Mouse (Mus musculus): ENCODE measurements around the gene Cdx4.

The Cdx4 gene

GRCm38 (mm10) chrX:103321146-103321545 lies at the start of gene Cdx4:
Cdx4 (plus strand) TSS chrX:103321398.
- no peak for DNase-seq (ENCODE audit: low spot score in 2 of 2)

GRCm38 (mm10) chrX:103274325-103274724 lies 46.9 kb upstream of the Cdx4 start:
- no peak for DNase-seq (ENCODE audit: low spot score in 2 of 2)

- no peak for DNase-seq (ENCODE audit: low spot score in 2 of 2)
Observed at GRCm38 (mm10) chrX:103286899-103287722, 34.1 kb upstream of the Cdx4 start.

GRCm38 (mm10) chrX:103287846-103288377 lies 33.3 kb upstream of the Cdx4 start:
- no peak for DNase-seq (ENCODE audit: low spot score in 2 of 2)

GRCm38 (mm10) chrX:103288485-103289330 lies 32.5 kb upstream of the Cdx4 start:
- DNase-seq (ENCODE audit: low spot score in 2 of 2), result no peak

- no peak for DNase-seq (ENCODE audit: low spot score in 2 of 2)
Observed at GRCm38 (mm10) chrX:103298937-103299336, 22.3 kb upstream of the Cdx4 start.

GRCm38 (mm10) chrX:103308262-103308661 lies 12.9 kb upstream of the Cdx4 start:
- DNase-seq (ENCODE audit: low spot score in 2 of 2), result no peak

GRCm38 (mm10) chrX:103311723-103312122 lies 9.5 kb upstream of the Cdx4 start:
- no peak for DNase-seq (ENCODE audit: low spot score in 2 of 2)

- no peak for DNase-seq (ENCODE audit: low spot score in 2 of 2)
Observed at GRCm38 (mm10) chrX:103314146-103314545, 7.1 kb upstream of the Cdx4 start.

- DNase-seq (ENCODE audit: low spot score in 2 of 2), result no peak
Observed at GRCm38 (mm10) chrX:103325900-103326299, 4.7 kb downstream of the Cdx4 start.

- DNase-seq (ENCODE audit: low spot score in 2 of 2), result no peak
Observed at GRCm38 (mm10) chrX:103329386-103329785, 8.2 kb downstream of the Cdx4 start.

- no peak for DNase-seq (ENCODE audit: low spot score in 2 of 2)
Observed at GRCm38 (mm10) chrX:103331125-103331858, 10.1 kb downstream of the Cdx4 start.

GRCm38 (mm10) chrX:103341369-103342113 lies 20.3 kb downstream of the Cdx4 start:
- DNase-seq (ENCODE audit: low spot score in 2 of 2), result no peak

GRCm38 (mm10) chrX:103355784-103356183 lies 34.6 kb downstream of the Cdx4 start:
- DNase-seq (ENCODE audit: low spot score in 2 of 2), result no peak

GRCm38 (mm10) chrX:103356287-103356686 lies 35.1 kb downstream of the Cdx4 start, which contains the start of gene Chic1:
Chic1 (plus strand) TSS chrX:103356476.
- DNase-seq (ENCODE audit: low spot score in 2 of 2), result peak; percentile 81 to 85

GRCm38 (mm10) chrX:103356761-103357236 lies 35.6 kb downstream of the Cdx4 start:
- DNase-seq (ENCODE audit: low spot score in 2 of 2), result peak in 1 of 2 experiments; percentile 22

- no peak for DNase-seq (ENCODE audit: low spot score in 2 of 2)
Observed at GRCm38 (mm10) chrX:103366201-103366600, 45.0 kb downstream of the Cdx4 start.

GRCm38 (mm10) chrX:103368650-103369049 lies 47.5 kb downstream of the Cdx4 start:
- DNase-seq (ENCODE audit: low spot score in 2 of 2), result no peak

GRCm38 (mm10) chrX:103371221-103371620 lies 50.0 kb downstream of the Cdx4 start:
- no peak for DNase-seq (ENCODE audit: low spot score in 2 of 2)

- no peak for DNase-seq (ENCODE audit: low spot score in 2 of 2)
Observed at GRCm38 (mm10) chrX:103371627-103372026, 50.4 kb downstream of the Cdx4 start.

- peak in 1 of 2 experiments; percentile 8 for DNase-seq (ENCODE audit: low spot score in 2 of 2)
Observed at GRCm38 (mm10) chrX:103374250-103374649, 53.1 kb downstream of the Cdx4 start.

Measured in frontal cortex, postnatal 10 days (tissue).